Mouse (Mus musculus) lung, postnatal 0 days (tissue): ENCODE results near the gene Slpi. TPM values are rescaled to one million over a fixed set of nuclear protein-coding genes. Genes with fewer than 3 reads are reported as not detected.

Source experiments
- ATAC-seq: fragments of 200-750 bp; cut with Nextera tagmentation; 2 replicates; pipeline ENCODE4 v1.8.0; 2017; ENCODE audit warnings: moderate library complexity
- DNase-seq: peaks from one replicate; pipeline ENCODE4 v3.0.0-alpha.2; 2016; ENCODE audit warnings: low spot score
- H3K27ac ChIP-seq: fragments of 300-500 bp; sonication (generic); 2 replicates; pipeline ENCODE4 v1.5.1; 2014; ENCODE audit warnings: antibody characterized with exemption, mild to moderate bottlenecking, low read length, mixed read lengths
- H3K27me3 ChIP-seq: fragments of 300-500 bp; sonication (generic); replicated peaks from 2 replicates; pipeline ENCODE4 v1.6.1; 2014; ENCODE audit warnings: low read length, mixed read lengths; ENCODE audit not compliant: insufficient read depth
- H3K36me3 ChIP-seq: fragments of 300-500 bp; sonication (generic); 2 replicates; pipeline ENCODE4 v1.6.1; 2014; ENCODE audit warnings: low read length, mixed read lengths; ENCODE audit not compliant: insufficient read depth
- H3K4me1 ChIP-seq: fragments of 300-500 bp; sonication (generic); 2 replicates; pipeline ENCODE4 v1.6.1; 2014; ENCODE audit warnings: antibody characterized with exemption, low read depth, low read length, mixed read lengths; ENCODE audit not compliant: insufficient read depth
- H3K4me2 ChIP-seq: fragments of 300-500 bp; sonication (generic); replicated peaks from 2 replicates; pipeline ENCODE4 v1.6.1; 2014; ENCODE audit warnings: low read depth, mild to moderate bottlenecking, low read length, moderate library complexity, mixed read lengths
- H3K4me3 ChIP-seq: fragments of 300-500 bp; sonication (generic); 2 replicates; pipeline ENCODE4 v1.5.1; 2014; ENCODE audit warnings: low read depth, low read length
- H3K9ac ChIP-seq: fragments of 300-500 bp; sonication (generic); replicated peaks from 2 replicates; pipeline ENCODE4 v1.6.1; 2014; ENCODE audit warnings: low read depth, mild to moderate bottlenecking
- H3K9me3 ChIP-seq: fragments of 300-500 bp; sonication (generic); 2 replicates; pipeline ENCODE4 v1.6.1; 2016; ENCODE audit warnings: low read length, mixed read lengths
- CTCF ChIP-seq: IDR thresholded peaks from 2 replicates; pipeline ENCODE4 v1.5.1; 2016; ENCODE audit warnings: antibody characterized with exemption, mild to moderate bottlenecking
- EP300 ChIP-seq: IDR thresholded peaks from 2 replicates; pipeline ENCODE4 v1.6.1; 2016; ENCODE audit warnings: antibody characterized with exemption, mild to moderate bottlenecking, control low read depth
- WGBS: fragments of 180-500 bp; shearing (Covaris S2); extraction: QIAGEN DNeasy Blood & Tissue Kit; methylation state at CpG from one replicate; pipeline ENCODE4 v1.1.7; 2014; 5-methylcytosine and 5-hydroxymethylcytosine counted together
- polyA plus RNA-seq: library from polyadenylated mRNA; unstranded; fragments of >200 nt; fragmentation: Nextera tagmentation; extraction: Ambion mirVana; gene quantifications from 2 replicates; pipeline ENCODE4 v1.2.1, GENCODE M21; 2015

Gene Slpi
- polyA plus RNA-seq: 79.5 and 106 TPM in 2 replicates

GRCm38 (mm10) chr2:164389020-164389419 is at the start of gene Slpi:
Slpi (minus strand) TSS chr2:164389095.
- ATAC-seq (peak; percentile 34), DNase-seq (no peak)
- Histone ChIP-seq H3K9ac (no peak within 1 kb of the TSS; the same call in 1 of the 2 replicates), H3K4me3 (peak within 1 kb of the TSS; percentile 41), H3K27ac (no peak within 1 kb of the TSS), H3K9me3 (no peaks in the 10 kb centered on the region), H3K27me3 (no peaks in the 10 kb centered on the region), H3K4me2 (peak within 1 kb of the TSS; percentile 70), H3K4me1 (peaks cover 19% of the 10 kb centered on the region; the same call in 1 of the 2 replicates), H3K36me3 (no peaks in the 10 kb centered on the region)
- TF ChIP-seq EP300: no peak
- no peak for TF ChIP-seq CTCF
- 5% methylated on average over 17 of the region's 17 CpGs for WGBS

- H3K27me3 ChIP-seq: no peaks in the 10 kb centered on the region
- no peaks in the 10 kb centered on the region for H3K9me3 ChIP-seq
- DNase-seq (no peak), ATAC-seq (no peak)
- H3K4me3 ChIP-seq: no peak overlapping the region; the same call in 1 of the 2 replicates
- H3K4me2 ChIP-seq: peak overlapping the region; percentile 30; the same call in 1 of the 2 replicates
- no peak for TF ChIP-seq CTCF
- TF ChIP-seq EP300: no peak
- peaks cover 34% of the 10 kb centered on the region for H3K4me1 ChIP-seq
- no peaks in the 10 kb centered on the region for H3K36me3 ChIP-seq
- 33% methylated on average over 8 of the region's 8 CpGs for WGBS
- 0 out of 2 replicates have a peak overlapping the region, but pooled peaks have one; percentile 34 for H3K27ac ChIP-seq
- no peak overlapping the region for H3K9ac ChIP-seq
Measured at GRCm38 (mm10) chr2:164438257-164438656, 49.4 kb upstream of the Slpi start.

DNA sequence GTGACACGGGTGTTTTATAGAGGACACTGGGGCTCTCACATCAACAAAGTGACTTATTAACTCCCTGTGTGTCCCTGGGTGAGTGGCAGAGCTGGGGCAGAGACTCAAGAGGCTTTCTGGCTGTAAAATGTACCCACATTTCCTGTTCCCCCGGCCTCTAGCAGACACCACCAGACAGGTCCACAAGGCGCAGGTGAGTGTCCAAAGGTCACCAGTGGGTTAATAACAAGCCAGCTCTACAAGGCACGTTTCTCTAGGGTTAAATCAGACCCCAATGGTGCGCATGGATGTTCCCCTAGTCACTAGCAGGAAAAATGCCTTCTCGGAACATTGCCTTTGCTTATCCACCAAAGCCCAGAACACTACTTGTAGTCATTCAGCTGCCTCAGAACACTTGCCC is 48.8 kb upstream of the Slpi start:
- Histone ChIP-seq H3K36me3 (no peaks in the 10 kb centered on the region), H3K27ac (peak overlapping the region; percentile 51; the same call in 1 of the 2 replicates), H3K27me3 (no peaks in the 10 kb centered on the region), H3K9ac (no peak overlapping the region), H3K4me1 (peaks cover 40% of the 10 kb centered on the region), H3K4me2 (peak overlapping the region; percentile 30; the same call in 1 of the 2 replicates), H3K4me3 (no peak overlapping the region), H3K9me3 (no peaks in the 10 kb centered on the region)
- DNase-seq: no peak
- WGBS: 48% methylated on average over 6 of the region's 6 CpGs
- ATAC-seq: no peak
- TF ChIP-seq CTCF (no peak), EP300 (no peak)

DNA sequence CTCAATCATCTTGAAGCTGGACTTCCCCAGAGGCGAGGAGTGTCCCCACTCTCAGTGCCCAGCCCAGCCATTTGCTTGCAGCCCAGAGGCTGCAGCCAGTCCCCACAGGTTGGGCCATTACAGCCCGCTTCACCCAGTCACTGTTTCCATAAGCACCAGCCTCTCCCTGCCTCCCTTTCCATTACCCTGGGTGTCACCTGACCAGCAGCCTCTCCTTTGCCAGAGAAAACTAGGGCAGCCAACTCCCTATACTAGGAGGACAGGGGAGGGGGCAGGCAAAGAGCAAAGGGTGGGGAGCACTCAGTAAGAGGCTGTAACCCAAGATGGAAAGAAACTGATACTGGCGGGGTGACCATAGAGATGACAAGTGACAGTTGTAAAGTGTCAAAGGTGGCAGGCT is 48.1 kb upstream of the Slpi start:
- DNase-seq (peak; percentile 66), ATAC-seq (peak; percentile 21)
- Histone ChIP-seq H3K9ac (no peak overlapping the region), H3K36me3 (no peaks in the 10 kb centered on the region), H3K4me1 (peaks cover 47% of the 10 kb centered on the region), H3K4me3 (no peak overlapping the region; the same call in 1 of the 2 replicates), H3K9me3 (no peaks in the 10 kb centered on the region), H3K27me3 (no peaks in the 10 kb centered on the region), H3K4me2 (peak overlapping the region; percentile 28), H3K27ac (peak overlapping the region; percentile 51; the same call in 1 of the 2 replicates)
- 55% methylated on average over 3 of the region's 3 CpGs for WGBS
- TF ChIP-seq CTCF: no peak
- no peak for TF ChIP-seq EP300

GRCm38 (mm10) chr2:164436215-164436913 is 47.5 kb upstream of the Slpi start:
- no peaks in the 10 kb centered on the region for H3K36me3 ChIP-seq
- H3K9ac ChIP-seq: no peak overlapping the region
- 31% methylated on average over 8 of the region's 8 CpGs for WGBS
- no peaks in the 10 kb centered on the region for H3K9me3 ChIP-seq
- ATAC-seq: no peak
- H3K4me1 ChIP-seq: peaks cover 52% of the 10 kb centered on the region
- no peak for DNase-seq
- H3K4me2 ChIP-seq: peak overlapping the region; percentile 28
- no peak overlapping the region for H3K4me3 ChIP-seq
- peak overlapping the region; percentile 51 for H3K27ac ChIP-seq
- no peaks in the 10 kb centered on the region for H3K27me3 ChIP-seq
- TF ChIP-seq CTCF (no peak), EP300 (no peak)

- Histone ChIP-seq H3K27ac (peak overlapping the region; percentile 16; the same call in 1 of the 2 replicates), H3K9ac (no peak overlapping the region), H3K36me3 (no peaks in the 10 kb centered on the region), H3K4me1 (peaks cover 59% of the 10 kb centered on the region), H3K4me2 (peak overlapping the region; percentile 28; the same call in 1 of the 2 replicates), H3K27me3 (no peaks in the 10 kb centered on the region), H3K4me3 (no peak overlapping the region), H3K9me3 (no peaks in the 10 kb centered on the region)
- ATAC-seq (peak; percentile 7; the same call in 1 of the 2 replicates), DNase-seq (peak; percentile 58)
- WGBS: 27% methylated on average over 5 of the region's 5 CpGs
- TF ChIP-seq EP300: no peak
- TF ChIP-seq CTCF: no peak
Measured at GRCm38 (mm10) chr2:164435216-164436090, 46.6 kb upstream of the Slpi start.
